Mouse (Mus musculus) Patski (cell line): ENCODE results near the gene Katnbl1. TPM values are rescaled to one million over a fixed set of nuclear protein-coding genes. Genes with fewer than 3 reads are reported as not detected.

Experiments used
- ATAC-seq: fragments of 100-300 bp; one replicate; pipeline ENCODE4 v1.8.0; 2021
- CTCF ChIA-PET: fragments of 350-600 bp; sonication (Branson Sonifier 250); formaldehyde crosslinking; loops from one replicate; lab custom pipeline; 2022; ENCODE audit warnings: inconsistent platforms; lab: Charles Lee
- POLR2A ChIA-PET: fragments of 350-600 bp; sonication (Branson Sonifier 250); formaldehyde crosslinking; loops from one replicate; lab custom pipeline; 2022; ENCODE audit warnings: antibody characterized with exemption, inconsistent platforms; lab: Charles Lee
- DNase-seq: peaks from one replicate; pipeline ENCODE4 v3.0.0-alpha.2; 2011; ENCODE audit warnings: low read depth, low spot score
- H3K27me3 ChIP-seq: fragments of 371-371 bp; one replicate; pipeline ENCODE4 v1.5.1; 2021
- CTCF ChIP-seq: fragments of 100-300 bp; IDR thresholded peaks from one replicate; pipeline ENCODE4 v1.5.1; 2021
- in situ Hi-C: fragments of 300-500 bp; cut with MboI; formaldehyde crosslinking; loops from 3 replicates; pipeline ENCODE4 v1.11.1; 2018; ENCODE audit warnings: low pct_unique_long_range_greater_than_20kb, mixed read lengths
- polyA plus RNA-seq: library from polyadenylated mRNA; unstranded; gene quantifications from one replicate; pipeline ENCODE4 v1.2.3, GENCODE M21; 2021

Gene Katnbl1
- polyA plus RNA-seq, 1 experiment from 2014 or later, result 17.4 TPM

DNA sequence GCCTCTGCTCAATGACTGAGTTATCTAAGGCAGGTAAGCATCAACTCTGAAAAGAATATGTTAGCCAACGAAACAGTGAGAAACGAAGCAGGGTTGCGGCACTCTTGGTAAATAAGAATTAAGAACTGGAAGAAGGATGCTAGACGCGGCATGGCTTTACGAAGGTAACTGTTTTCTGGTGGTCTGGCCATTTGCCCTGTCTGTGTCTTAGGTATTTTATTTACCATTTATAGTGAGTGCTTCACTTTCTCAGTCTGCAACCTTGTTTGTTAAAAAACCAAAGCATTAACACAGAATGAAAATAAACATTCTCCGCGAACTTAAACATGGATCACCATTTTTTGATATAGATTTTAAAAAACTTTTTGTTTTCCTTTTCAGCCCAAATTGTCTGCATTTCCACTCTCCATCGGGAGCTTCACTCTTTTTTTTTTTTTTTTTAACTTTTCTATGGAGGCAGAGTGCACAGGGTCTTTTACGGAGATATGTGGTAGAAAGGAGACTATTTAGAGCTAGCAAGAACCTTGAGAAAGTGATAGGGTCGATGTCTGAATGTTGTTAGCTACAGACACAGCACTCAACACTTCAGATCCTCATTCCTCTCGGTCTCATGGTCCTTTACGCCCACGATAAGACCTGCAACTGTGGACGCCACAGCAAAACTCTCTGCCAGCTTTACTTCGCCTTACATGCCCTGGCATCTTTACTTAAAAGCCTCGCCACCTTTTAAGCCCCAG lies 75.3 kb downstream of the Katnbl1 start:
- H3K27me3 ChIP-seq, result no peaks in the 10 kb centered on the region
- ChIA-PET POLR2A (interaction anchor here (0.6 to 1.1 kb wide), 2 partner anchors 24 to 27 kb away, joined by 3 read pairs; partner anchors contain the start of gene Chrm5), CTCF (interaction anchor here (1.0 to 2.1 kb wide), 4 partner anchors 9 to 75 kb away, joined by 3 to 10 read pairs (median 3); partner anchors contain the start of gene Katnbl1)
- ATAC-seq (peak; percentile 51), DNase-seq (no peak)
- in situ Hi-C loops, result loop anchor here (5.0 kb wide), 1 partner anchor 82 kb away; no protein-coding TSS in a partner anchor
- no peak for TF ChIP-seq CTCF

DNA sequence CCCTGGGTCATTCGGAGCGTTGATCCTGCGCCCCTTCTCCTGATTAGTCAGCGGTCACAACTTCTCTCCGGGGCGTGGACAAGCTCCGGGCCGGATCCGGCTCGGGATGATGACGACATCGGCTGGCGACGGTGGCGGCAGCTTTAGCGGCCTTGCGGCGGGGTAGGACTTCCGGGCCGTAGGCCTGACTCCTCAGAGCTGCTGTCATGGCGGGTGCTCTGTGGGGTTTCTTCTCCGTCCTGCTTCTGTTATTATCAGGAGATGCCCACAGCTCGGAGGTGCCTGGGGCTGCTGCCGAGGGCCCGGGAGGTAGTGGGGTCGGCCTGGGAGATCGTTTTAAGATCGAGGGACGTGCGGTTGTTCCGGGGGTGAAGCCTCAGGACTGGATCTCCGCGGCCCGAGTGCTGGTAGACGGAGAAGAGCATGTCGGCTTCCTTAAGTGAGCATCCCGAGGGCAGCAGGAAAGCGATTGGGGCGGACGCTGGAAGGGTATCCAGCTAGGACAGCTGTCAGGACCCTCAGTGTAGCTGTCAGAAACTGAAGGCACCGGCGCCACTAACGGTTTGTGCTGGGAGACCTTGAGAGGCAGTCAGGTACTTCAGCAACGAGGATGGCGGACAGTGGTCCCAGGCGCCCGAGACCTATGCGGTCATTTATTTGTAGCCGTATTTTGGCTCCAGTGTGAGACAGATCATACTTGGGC lies 76.0 kb downstream of the Katnbl1 start, which contains the start of gene Emc7:
Gene Emc7, plus strand, starts transcription at position 136 of the 703 bp plus-strand sequence.
- H3K27me3 ChIP-seq, result no peaks in the 10 kb centered on the region
- ATAC-seq, result peak; percentile 98
- in situ Hi-C loops, result loop anchor here (5.0 kb wide), 1 partner anchor 83 kb away; no protein-coding TSS in a partner anchor
- peak; percentile 43 for DNase-seq
- TF ChIP-seq CTCF, result no peak
- ChIA-PET CTCF (interaction anchor here (1.0 to 2.1 kb wide), 3 partner anchors 8 to 75 kb away, joined by 3 to 10 read pairs (median 3); partner anchors contain the start of gene Katnbl1), POLR2A (interaction anchor here (1.1 kb wide), 1 partner anchor 25 kb away, joined by 3 read pairs; no protein-coding TSS in a partner anchor)

DNA sequence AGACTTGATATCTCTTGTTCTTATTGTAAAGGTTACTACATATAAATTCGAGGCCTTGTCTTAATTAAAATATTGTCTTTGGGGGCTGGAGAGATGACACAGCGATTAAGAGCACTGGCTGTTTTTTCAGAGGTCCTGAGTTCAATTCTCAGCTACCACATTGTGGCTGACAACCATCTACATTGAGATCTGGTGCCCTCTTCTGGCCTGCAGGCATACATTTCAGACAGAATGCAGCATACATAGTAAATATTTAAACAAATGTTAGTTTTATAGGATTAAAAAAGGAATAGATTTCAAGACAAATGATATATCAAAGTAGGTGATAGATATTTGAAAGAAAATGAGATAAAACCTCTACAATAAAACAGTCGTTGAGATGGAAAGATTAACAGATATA lies 81.5 kb downstream of the Katnbl1 start:
- ATAC-seq (no peak), DNase-seq (no peak)
- TF ChIP-seq CTCF, result no peak
- no peaks in the 10 kb centered on the region for H3K27me3 ChIP-seq
- ChIA-PET POLR2A (no interaction called here), CTCF (interaction anchor here (1.4 kb wide), 1 partner anchor 81 kb away, joined by 3 read pairs; the partner anchor contains the start of gene Katnbl1)
- in situ Hi-C loops, result no loop called here

Other genes starting within 250 kb of the Katnbl1 start
- 0.14 TPM for gene Olfr1316, start 244.2 kb upstream of the Katnbl1 start, polyA plus RNA-seq
- 0.12 TPM for gene Olfr1317, start 238.9 kb upstream of the Katnbl1 start, polyA plus RNA-seq
- gene Olfr1318, start 225.0 kb upstream of the Katnbl1 start, polyA plus RNA-seq, result 0.13 TPM
- gene Lpcat4, start 139.7 kb upstream of the Katnbl1 start, polyA plus RNA-seq, result 46.9 TPM
- 0.10 TPM for gene Nutm1, start 119.9 kb upstream of the Katnbl1 start, polyA plus RNA-seq
- gene Nop10, start 117.3 kb upstream of the Katnbl1 start, polyA plus RNA-seq, result 55.3 TPM
- 25.5 TPM for gene Slc12a6, start 113.4 kb upstream of the Katnbl1 start, polyA plus RNA-seq
- gene Gm21985, start 112.9 kb upstream of the Katnbl1 start, polyA plus RNA-seq, result 0.06 TPM
- 118 TPM for gene Emc4, start 11.2 kb upstream of the Katnbl1 start, polyA plus RNA-seq
- gene Emc7, start 75.8 kb downstream of the Katnbl1 start, polyA plus RNA-seq, result 25.8 TPM
- not detected for gene Chrm5, start 101.6 kb downstream of the Katnbl1 start, polyA plus RNA-seq
- gene Aven, start 113.8 kb downstream of the Katnbl1 start, polyA plus RNA-seq, result 13.3 TPM